In the genomic region with DNA sequence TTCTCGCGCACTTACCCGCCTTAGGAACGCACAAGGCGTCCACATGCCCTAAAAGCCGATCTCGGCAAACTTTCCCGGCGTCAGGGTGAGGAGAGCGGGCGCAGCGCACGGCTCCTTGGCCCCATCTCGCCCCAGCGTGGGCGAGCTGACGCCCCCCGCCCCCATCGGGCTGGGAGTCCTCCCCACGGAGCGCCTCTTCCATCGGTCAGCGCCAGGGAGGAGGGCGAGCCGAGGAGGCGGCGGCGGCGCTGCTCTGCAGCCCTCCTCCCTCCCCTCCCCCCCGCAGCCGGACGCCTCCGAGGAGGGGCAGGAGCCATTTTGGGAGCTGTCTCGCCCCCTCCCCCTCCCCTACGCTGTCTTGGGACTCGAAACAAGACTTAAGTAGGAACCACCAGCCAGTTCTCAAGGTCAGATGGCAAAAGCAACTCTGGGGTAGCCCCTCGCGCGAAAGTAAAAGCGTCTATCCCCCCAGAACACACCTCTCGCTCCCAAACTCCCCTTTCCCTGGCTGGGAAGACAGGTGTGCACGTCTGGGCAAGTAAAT, we compare ENCODE assay signal across 8 mouse cellular contexts. TPM values are rescaled to one million over a fixed set of nuclear protein-coding genes. Genes with fewer than 3 reads are reported as not detected.
DNase-seq lines count a peak whose midpoint lies in the region; ATAC-seq and TF ChIP-seq lines count a peak whose summit lies in the region.

No protein-coding gene starts in this region.

- peak overlapping the region; percentile 95 for H3K4me2 ChIP-seq in hindbrain, embryonic 11.5 days (replicated peaks; ENCODE audit: low read depth, low read length)

- H3K9me3 ChIP-seq in G1E (replicated peaks) = no peaks in the 10 kb centered on the region
- no peaks in the 10 kb centered on the region for H3K9me3 ChIP-seq in hindbrain, embryonic 11.5 days (ENCODE audit: control insufficient read depth, low read length)

- TF ChIP-seq CTCF in G1E (IDR thresholded peaks at IDR 0.05; ENCODE audit: low read depth, low read length) = no peak

- peak; percentile 79 for DNase-seq in G1E (ENCODE audit: low spot score)
- peak; percentile 88 for DNase-seq in cerebellum, adult 8-10 months
- DNase-seq in frontal cortex, adult 2 months (ENCODE audit: extremely low spot score in 1 of 2, low spot score in 1 of 2) = peak; percentile 79 to 89
- DNase-seq in hindbrain, embryonic 11.5 days (ENCODE audit: low spot score) = peak; percentile 91
- peak; percentile 83 for DNase-seq in layer of hippocampus, postnatal 36 days
- DNase-seq in lung, postnatal 25 days (ENCODE audit: low spot score) = peak; percentile 89
- peak; percentile 68 for DNase-seq in retina, postnatal 7 days (ENCODE audit: low read depth, low spot score)
- peak; percentile 87 for DNase-seq in thymus, postnatal 4 days

- H3K4me3 ChIP-seq in G1E (ENCODE audit: low read depth, low read length) = peak overlapping the region; percentile 99
- peak overlapping the region; percentile 100 for H3K4me3 ChIP-seq in hindbrain, embryonic 11.5 days (ENCODE audit: low read depth, low read length)

- peaks cover 38% of the 10 kb centered on the region for H3K4me1 ChIP-seq in G1E (ENCODE audit: insufficient read depth, low read depth, low read length)
- peaks cover 10% of the 10 kb centered on the region for H3K4me1 ChIP-seq in hindbrain, embryonic 11.5 days (replicated peaks; ENCODE audit: control insufficient read depth, insufficient read depth, low read length)

- 0% methylated on average over 38 of the region's 42 CpGs for WGBS in hindbrain, embryonic 11.5 days

- peaks cover 60% of the 10 kb centered on the region for H3K36me3 ChIP-seq in G1E (replicated peaks)
- H3K36me3 ChIP-seq in hindbrain, embryonic 11.5 days (ENCODE audit: control insufficient read depth, insufficient read depth, low read length) = peaks cover 12% of the 10 kb centered on the region

- no peak for ATAC-seq in G1E (ENCODE audit: extremely low read depth, insufficient number of reproducible peaks, low FRiP score, poor library complexity, severe bottlenecking)
- ATAC-seq in hindbrain, embryonic 11.5 days (ENCODE audit: low FRiP score) = peak; percentile 13; the same call in 1 of the 2 replicates

- H3K9ac ChIP-seq in hindbrain, embryonic 11.5 days (ENCODE audit: low read depth, low read length) = peak overlapping the region; percentile 97

- peak overlapping the region; percentile 100 for H3K27ac ChIP-seq in hindbrain, embryonic 11.5 days (ENCODE audit: low read depth, low read length)

- H3K27me3 ChIP-seq in G1E (ENCODE audit: insufficient read depth, low read length) = no peaks in the 10 kb centered on the region
- H3K27me3 ChIP-seq in hindbrain, embryonic 11.5 days (ENCODE audit: control insufficient read depth, insufficient read depth, low read length) = no peaks in the 10 kb centered on the region

RNA-seq across cellular contexts. Expression of a gene that starts 0.9 kb away (rescaled TPM):
- total RNA-seq in G1E (2014; fragmentation: Nextera tagmentation) = 11.0 and 16.1 TPM in 2 replicates
- total RNA-seq in G1E (2017) = 2.8 and 3.8 TPM in 2 replicates
- 0.62 and 1.3 TPM in 2 replicates for polyA plus RNA-seq in G1E (2012)
- 26.3 and 26.8 TPM in 2 replicates for polyA plus RNA-seq in frontal cortex, adult 2 months (2012; rRNA removed)
- polyA plus RNA-seq in hindbrain, embryonic 11.5 days (2014; fragmentation: Nextera tagmentation; extraction: Ambion mirVana) = 8.6 and 13.8 TPM in 2 replicates
- total RNA-seq in layer of hippocampus, postnatal 36 days (2021) = 10 to 100 TPM; 26.7 to 31.7 TPM

RNA-seq across cellular contexts. Expression of a gene that starts 2.2 kb away (rescaled TPM):
- total RNA-seq in G1E (2014; fragmentation: Nextera tagmentation) = 336 and 447 TPM in 2 replicates
- total RNA-seq in G1E (2017) = 214 and 244 TPM in 2 replicates
- 198 and 298 TPM in 2 replicates for polyA plus RNA-seq in G1E (2012)
- 167 and 194 TPM in 2 replicates for polyA plus RNA-seq in frontal cortex, adult 2 months (2012; rRNA removed)
- polyA plus RNA-seq in hindbrain, embryonic 11.5 days (2014; fragmentation: Nextera tagmentation; extraction: Ambion mirVana) = 113 and 159 TPM in 2 replicates
- total RNA-seq in layer of hippocampus, postnatal 36 days (2021) = 100 to 1,000 TPM; 182 to 193 TPM

RNA-seq across cellular contexts. Expression of a gene that starts 22.9 kb away (rescaled TPM):
- total RNA-seq in G1E (2014; fragmentation: Nextera tagmentation) (not detected in 2 replicates), G1E (2017) (not detected in 2 replicates)
- not detected in 2 replicates for polyA plus RNA-seq in G1E (2012)
- 0.99 and 1.1 TPM in 2 replicates for polyA plus RNA-seq in frontal cortex, adult 2 months (2012; rRNA removed)
- polyA plus RNA-seq in hindbrain, embryonic 11.5 days (2014; fragmentation: Nextera tagmentation; extraction: Ambion mirVana) = not detected in 2 replicates
- total RNA-seq in layer of hippocampus, postnatal 36 days (2021) = under 1 TPM; 0.67 to 0.96 TPM

RNA-seq across cellular contexts. Expression of a gene that starts 28.1 kb away (rescaled TPM):
- total RNA-seq in G1E (2014; fragmentation: Nextera tagmentation) (not detected in 2 replicates), G1E (2017) (0.11 TPM in 1 of 2 replicates, not detected in the other)
- polyA plus RNA-seq in G1E (2012) = not detected in 2 replicates
- polyA plus RNA-seq in frontal cortex, adult 2 months (2012; rRNA removed) = 1.1 and 1.2 TPM in 2 replicates
- polyA plus RNA-seq in hindbrain, embryonic 11.5 days (2014; fragmentation: Nextera tagmentation; extraction: Ambion mirVana) = 0.26 and 0.32 TPM in 2 replicates
- total RNA-seq in layer of hippocampus, postnatal 36 days (2021) = under 1 TPM; 0.35 to 0.42 TPM

RNA-seq across cellular contexts. Expression of a gene that starts 32.6 kb away (rescaled TPM):
- not detected in 2 replicates for total RNA-seq in G1E (2014; fragmentation: Nextera tagmentation)
- 0.41 and 0.44 TPM in 2 replicates for total RNA-seq in G1E (2017)
- polyA plus RNA-seq in G1E (2012) = 0.06 and 0.10 TPM in 2 replicates
- 3.1 and 3.5 TPM in 2 replicates for polyA plus RNA-seq in frontal cortex, adult 2 months (2012; rRNA removed)
- polyA plus RNA-seq in hindbrain, embryonic 11.5 days (2014; fragmentation: Nextera tagmentation; extraction: Ambion mirVana) = 0.29 and 0.94 TPM in 2 replicates
- total RNA-seq in layer of hippocampus, postnatal 36 days (2021) = 1 to 10 TPM in 1 of 2 experiments, under 1 TPM in 1; 0.95 to 1.7 TPM
